Mouse (Mus musculus) CH12.LX (cell line): ENCODE results near the gene Mybph. TPM values are rescaled to one million over a fixed set of nuclear protein-coding genes. Genes with fewer than 3 reads are reported as not detected.

Source experiments
- DNase-seq: peaks from one replicate; pipeline ENCODE4 v3.0.0-alpha.2; 2013; ENCODE audit errors: extremely low read depth
- H3K27ac ChIP-seq: 2 replicates; pipeline ENCODE4 v1.5.1; 2012; ENCODE audit warnings: low read depth, mild to moderate bottlenecking, control low read depth, moderate library complexity; ENCODE audit not compliant: insufficient read depth
- H3K27me3 ChIP-seq: replicated peaks from 2 replicates; pipeline ENCODE3; 2012; ENCODE audit warnings: inconsistent platforms
- H3K36me3 ChIP-seq, 2 experiments: replicated peaks in 1 of 2; 2 replicates each; pipeline versions ENCODE3 to v1.6.1; 2012; ENCODE audit warnings: inconsistent platforms in 1 of 2, low read length in 1 of 2, mild to moderate bottlenecking in 1 of 2, mixed read lengths in 1 of 2, moderate library complexity in 1 of 2; ENCODE audit not compliant: control insufficient read depth in 1 of 2, insufficient read depth in 1 of 2
- H3K4me1 ChIP-seq, 2 experiments: 2 replicates each; pipeline ENCODE4 v1.6.1; 2012; ENCODE audit warnings: inconsistent platforms in 1 of 2, moderate library complexity in 1 of 2; ENCODE audit not compliant: insufficient read depth in 2 of 2, control insufficient read depth in 1 of 2
- H3K4me2 ChIP-seq: 2 replicates; pipeline ENCODE4 v1.6.1; 2012; ENCODE audit warnings: low read depth, mild to moderate bottlenecking, control low read depth; ENCODE audit not compliant: poor library complexity, insufficient read depth, severe bottlenecking
- H3K4me3 ChIP-seq, 3 experiments: fragments of 150-350 bp in 1 of 3; sonication (generic) in 1 of 3; replicated peaks in 1 of 3; 2 replicates each; pipeline versions ENCODE3 to v1.5.1; 2011 to 2012; ENCODE audit warnings: low read depth in 2 of 3, low read length in 2 of 3, mild to moderate bottlenecking in 2 of 3, moderate library complexity in 2 of 3, control low read depth in 1 of 3, improper control_type of control experiment in 1 of 3, inconsistent platforms in 1 of 3, mixed read lengths in 1 of 3; ENCODE audit not compliant: poor library complexity in 1 of 3
- H3K79me2 ChIP-seq: replicated peaks from 2 replicates; pipeline ENCODE4 v1.6.1; 2012; ENCODE audit warnings: mild to moderate bottlenecking, moderate library complexity; ENCODE audit not compliant: control insufficient read depth, poor library complexity, insufficient read depth, severe bottlenecking; ENCODE audit errors: extremely low read depth
- H3K9ac ChIP-seq: 2 replicates; pipeline ENCODE4 v1.6.1; 2012; ENCODE audit warnings: low read depth, mild to moderate bottlenecking, control low read depth, moderate library complexity; ENCODE audit not compliant: insufficient read depth
- H3K9me3 ChIP-seq: replicated peaks from 2 replicates; pipeline ENCODE3; 2012; ENCODE audit warnings: low read length, inconsistent platforms, mixed read lengths
- BHLHE40 ChIP-seq: IDR thresholded peaks from 2 replicates; pipeline ENCODE4 v1.6.1; 2011; ENCODE audit warnings: mild to moderate bottlenecking, low read depth, low read length, improper control_type of control experiment
- CHD1 ChIP-seq: IDR thresholded peaks from 2 replicates; pipeline ENCODE4 v1.6.1; 2012; ENCODE audit warnings: low read depth, low read length, improper control_type of control experiment, inconsistent platforms
- ELF1 ChIP-seq: IDR thresholded peaks from 2 replicates; pipeline ENCODE4 v1.6.1; 2014; ENCODE audit warnings: low read depth, mild to moderate bottlenecking, inconsistent platforms, low read length, improper control_type of control experiment
- EP300 ChIP-seq: IDR thresholded peaks from 2 replicates; pipeline ENCODE4 v1.6.1; 2011; ENCODE audit warnings: low read length, improper control_type of control experiment
- ETS1 ChIP-seq: conservative IDR thresholded peaks from 2 replicates; pipeline ENCODE4 v1.6.1; 2012; ENCODE audit warnings: low read depth, mild to moderate bottlenecking, inconsistent platforms, low read length, improper control_type of control experiment, moderate library complexity
- KAT2A ChIP-seq: IDR thresholded peaks from 2 replicates; pipeline ENCODE4 v1.6.1; 2012; ENCODE audit warnings: low read length, improper control_type of control experiment, inconsistent platforms; ENCODE audit not compliant: insufficient replicate concordance
- MAX ChIP-seq: IDR thresholded peaks from 2 replicates; pipeline ENCODE4 v1.6.1; 2011; ENCODE audit warnings: low read length, improper control_type of control experiment
- MAZ ChIP-seq: IDR thresholded peaks from 2 replicates; pipeline ENCODE4 v1.6.1; 2012; ENCODE audit warnings: low read depth, mild to moderate bottlenecking, inconsistent platforms, low read length, improper control_type of control experiment, moderate library complexity
- MEF2A ChIP-seq: IDR thresholded peaks from 2 replicates; pipeline ENCODE4 v1.6.1; 2014; ENCODE audit warnings: low read depth, mild to moderate bottlenecking, inconsistent platforms, low read length, improper control_type of control experiment, borderline replicate concordance
- MXI1 ChIP-seq: IDR thresholded peaks from 2 replicates; pipeline ENCODE4 v1.6.1; 2011; ENCODE audit warnings: mild to moderate bottlenecking, low read depth, low read length, improper control_type of control experiment
- MYC ChIP-seq: IDR thresholded peaks from 2 replicates; pipeline ENCODE4 v1.6.1; 2011; ENCODE audit warnings: low read depth, mild to moderate bottlenecking, improper control_type of control experiment, low read length
- NELFE ChIP-seq: IDR thresholded peaks from 2 replicates; pipeline ENCODE4 v1.6.1; 2011; ENCODE audit warnings: low read depth, low read length, improper control_type of control experiment
- NRF1 ChIP-seq: IDR thresholded peaks from 2 replicates; pipeline ENCODE4 v1.6.1; 2014; ENCODE audit warnings: low read depth, mild to moderate bottlenecking, inconsistent platforms, low read length, improper control_type of control experiment, moderate library complexity
- POLR2AphosphoS2 ChIP-seq: IDR thresholded peaks from 2 replicates; pipeline ENCODE4 v1.6.1; 2011; ENCODE audit warnings: low read depth, low read length, improper control_type of control experiment
- RCOR1 ChIP-seq: conservative IDR thresholded peaks from 2 replicates; pipeline ENCODE4 v1.6.1; 2012; ENCODE audit warnings: low read depth, mild to moderate bottlenecking, inconsistent platforms, low read length, improper control_type of control experiment
- SMC3 ChIP-seq: IDR thresholded peaks from 2 replicates; pipeline ENCODE4 v1.6.1; 2011; ENCODE audit warnings: low read depth, low read length, improper control_type of control experiment
- USF1 ChIP-seq: IDR thresholded peaks from 2 replicates; pipeline ENCODE4 v1.6.1; 2014; ENCODE audit warnings: low read depth, mild to moderate bottlenecking, inconsistent platforms, low read length, improper control_type of control experiment
- USF2 ChIP-seq: conservative IDR thresholded peaks from 2 replicates; pipeline ENCODE4 v1.6.1; 2011; ENCODE audit warnings: low read depth, low read length, improper control_type of control experiment
- dilution Hi-C: fragments of 300-500 bp; cut with MboI; formaldehyde crosslinking; loops from 2 replicates; pipeline ENCODE4 v1.14.3; 2020; ENCODE audit warnings: low sequenced_read_pairs; ENCODE audit not compliant: extremely low pct_unique_long_range_greater_than_20kb, extremely low pct_ligation_motif_present
- in situ Hi-C: fragments of 300-500 bp; cut with MboI; formaldehyde crosslinking; loops from 3 replicates; pipeline ENCODE4 v1.14.3; 2019; ENCODE audit warnings: low sequenced_read_pairs, low pct_ligation_motif_present, low pct_unique_long_range_greater_than_20kb, mixed read lengths
- polyA plus RNA-seq: library from polyadenylated mRNA; unstranded; fragments of >175 nt; gene quantifications from 2 replicates; pipeline ENCODE4 v1.2.1, GENCODE M21; 2012; ENCODE audit warnings: low read depth; ENCODE audit not compliant: insufficient read length
- total RNA-seq, 2 experiments: library from RNA; depleted of rRNA; stranded (reverse); fragments of 300-350 nt in 1 of 2; fragments of >200 nt in 1 of 2; gene quantifications; 2 replicates each; pipeline ENCODE4 v1.2.3; 2012 to 2014

Gene Mybph
- total and polyA plus RNA-seq, 3 experiments = 0.25 to 3.0 (median 0.51) TPM

DNA sequence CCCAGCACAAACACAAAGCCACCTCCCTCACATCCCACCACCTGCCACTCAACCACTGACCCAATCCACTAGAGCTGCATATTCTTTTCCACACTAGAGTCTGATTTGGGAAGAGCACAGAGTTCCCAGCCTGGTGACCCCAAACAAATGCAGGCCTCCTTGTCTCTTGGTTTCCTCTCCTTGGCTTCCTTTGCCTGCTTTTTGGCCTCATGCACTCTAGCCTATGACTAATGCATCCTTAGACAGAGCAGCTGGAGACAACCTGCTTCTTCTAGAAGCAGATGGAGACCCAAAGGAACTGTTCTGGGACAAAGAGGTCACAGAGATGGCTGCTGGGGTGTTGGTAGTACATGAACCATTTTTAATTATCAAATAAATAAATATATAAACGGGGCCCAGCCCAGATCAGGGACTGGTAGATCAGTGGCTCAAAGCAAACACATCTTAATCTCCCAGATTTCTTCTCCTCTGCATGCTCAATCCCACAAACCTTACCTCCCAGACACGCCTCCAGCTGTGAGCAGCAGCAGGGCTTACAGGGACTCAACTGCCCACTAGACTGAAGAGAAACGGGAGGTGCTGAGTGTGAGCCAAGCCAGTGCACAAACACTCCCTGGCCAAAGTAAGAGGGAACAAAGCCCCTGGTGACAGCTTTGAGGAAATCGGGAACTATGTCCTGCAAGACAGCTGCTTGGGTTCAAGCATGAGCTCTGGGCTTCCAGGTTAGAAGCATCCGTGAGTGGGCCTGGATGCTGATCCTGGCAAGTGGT lies 36.7 kb downstream of the Mybph start:
- no peak overlapping the region for H3K4me2 ChIP-seq
- H3K27ac ChIP-seq = no peak overlapping the region
- H3K27me3 ChIP-seq = peaks cover 3% of the 10 kb centered on the region
- no peaks in the 10 kb centered on the region for H3K79me2 ChIP-seq
- H3K36me3 ChIP-seq = no peaks in the 10 kb centered on the region
- no peaks in the 10 kb centered on the region for H3K9me3 ChIP-seq
- no peak overlapping the region for H3K9ac ChIP-seq
- dilution Hi-C loops (no loop called here), in situ Hi-C loops (loop anchor here (5.0 kb wide), 1 partner anchor 33 kb away; no protein-coding TSS in a partner anchor)
- no peak for DNase-seq
- no peak overlapping the region for H3K4me3 ChIP-seq
- TF ChIP-seq NELFE = no peak
- no peak for TF ChIP-seq EP300
- no peak for TF ChIP-seq KAT2A
- TF ChIP-seq RCOR1 = no peak
- TF ChIP-seq MYC = no peak
- TF ChIP-seq BHLHE40 = no peak
- no peak for TF ChIP-seq MAZ
- TF ChIP-seq NRF1 = no peak
- TF ChIP-seq SMC3 = no peak
- no peak for TF ChIP-seq CHD1
- no peak for TF ChIP-seq ETS1
- no peak for TF ChIP-seq POLR2AphosphoS2
- TF ChIP-seq MXI1 = no peak
- no peak for TF ChIP-seq USF2
- TF ChIP-seq MEF2A = no peak
- peaks cover 12 to 34% of the 10 kb centered on the region in 2 experiments for H3K4me1 ChIP-seq

DNA sequence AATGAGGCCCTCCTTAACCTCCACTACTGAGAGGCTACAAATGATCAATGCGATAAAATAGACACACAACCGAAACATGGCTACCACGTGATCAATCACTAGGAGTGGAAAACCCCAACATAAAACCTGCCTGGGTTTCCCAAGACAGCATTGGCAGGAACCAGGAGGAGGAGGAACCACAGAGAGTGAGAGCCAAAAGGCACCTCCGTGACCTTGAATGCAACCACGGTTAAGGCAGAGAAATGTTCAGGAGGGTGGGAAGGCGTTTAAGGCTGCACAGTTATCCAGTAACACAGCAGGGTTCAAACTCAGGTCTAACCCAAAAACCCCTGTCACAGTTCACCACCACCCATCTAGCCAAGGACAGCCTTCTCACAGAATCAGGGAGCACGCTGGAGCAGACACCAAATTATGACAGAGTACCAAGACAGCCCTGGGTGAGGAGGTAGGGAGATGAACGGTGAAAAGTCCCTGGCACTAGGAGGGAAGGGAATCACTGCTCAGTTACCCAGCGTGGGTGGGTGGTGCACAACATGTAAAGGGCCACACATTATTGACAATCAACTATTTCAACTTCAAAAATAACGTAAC lies 37.5 kb downstream of the Mybph start:
- DNase-seq = no peak
- no peak for TF ChIP-seq MAX
- no peak for TF ChIP-seq ELF1
- TF ChIP-seq USF1 = 0 out of 2 replicates have a peak, but pooled peaks have one; percentile 15
- Histone ChIP-seq H3K4me1 (peaks cover 12 to 37% of the 10 kb centered on the region in 2 experiments), H3K79me2 (no peaks in the 10 kb centered on the region), H3K27me3 (peaks cover 3% of the 10 kb centered on the region), H3K4me3 (no peak overlapping the region), H3K36me3 (no peaks in the 10 kb centered on the region), H3K9ac (no peak overlapping the region), H3K9me3 (no peaks in the 10 kb centered on the region), H3K4me2 (no peak overlapping the region), H3K27ac (no peak overlapping the region)
- in situ Hi-C loops (loop anchor here (5.0 kb wide), 1 partner anchor 33 kb away; no protein-coding TSS in a partner anchor), dilution Hi-C loops (no loop called here)
